Mouse (Mus musculus) hindbrain, embryonic 10.5 days (tissue): ENCODE data around the gene Xrcc6. TPM values are rescaled to one million over a fixed set of nuclear protein-coding genes. Genes with fewer than 3 reads are reported as not detected.

Source experiments
- DNase-seq: peaks from one replicate; pipeline ENCODE4 v3.0.0-alpha.2; 2017; ENCODE audit warnings: low spot score
- H3K27ac ChIP-seq: fragments of 300-500 bp; sonication (generic); 2 replicates; pipeline ENCODE4 v1.5.1; 2016; ENCODE audit warnings: mild to moderate bottlenecking, moderate library complexity
- H3K27me3 ChIP-seq: fragments of 300-500 bp; sonication (generic); 2 replicates; pipeline ENCODE4 v1.6.1; 2016; ENCODE audit warnings: mild to moderate bottlenecking; ENCODE audit not compliant: poor library complexity, insufficient read depth, severe bottlenecking
- H3K36me3 ChIP-seq: fragments of 300-500 bp; sonication (generic); 2 replicates; pipeline ENCODE4 v1.6.1; 2016; ENCODE audit warnings: mild to moderate bottlenecking, moderate library complexity
- H3K4me1 ChIP-seq: fragments of 300-500 bp; sonication (generic); replicated peaks from 2 replicates; pipeline ENCODE4 v1.6.1; 2016; ENCODE audit warnings: mild to moderate bottlenecking
- H3K4me3 ChIP-seq: fragments of 300-500 bp; sonication (generic); 2 replicates; pipeline ENCODE4 v1.5.1; 2016; ENCODE audit warnings: mild to moderate bottlenecking, moderate library complexity
- H3K9me3 ChIP-seq: fragments of 300-500 bp; sonication (generic); 2 replicates; pipeline ENCODE4 v1.6.1; 2016; ENCODE audit warnings: mild to moderate bottlenecking, moderate library complexity
- WGBS: fragments of 180-500 bp; shearing (Covaris S2); methylation state at CpG from one replicate; pipeline ENCODE4 v1.1.7; 2016; 5-methylcytosine and 5-hydroxymethylcytosine counted together
- polyA plus RNA-seq: library from polyadenylated mRNA; unstranded; fragments of >200 nt; fragmentation: Nextera tagmentation; extraction: Ambion mirVana; gene quantifications from 2 replicates; pipeline ENCODE4 v1.2.1, GENCODE M21; 2016

The Xrcc6 gene
- polyA plus RNA-seq, 1 experiment from 2014 or later = 62.1 TPM

DNA sequence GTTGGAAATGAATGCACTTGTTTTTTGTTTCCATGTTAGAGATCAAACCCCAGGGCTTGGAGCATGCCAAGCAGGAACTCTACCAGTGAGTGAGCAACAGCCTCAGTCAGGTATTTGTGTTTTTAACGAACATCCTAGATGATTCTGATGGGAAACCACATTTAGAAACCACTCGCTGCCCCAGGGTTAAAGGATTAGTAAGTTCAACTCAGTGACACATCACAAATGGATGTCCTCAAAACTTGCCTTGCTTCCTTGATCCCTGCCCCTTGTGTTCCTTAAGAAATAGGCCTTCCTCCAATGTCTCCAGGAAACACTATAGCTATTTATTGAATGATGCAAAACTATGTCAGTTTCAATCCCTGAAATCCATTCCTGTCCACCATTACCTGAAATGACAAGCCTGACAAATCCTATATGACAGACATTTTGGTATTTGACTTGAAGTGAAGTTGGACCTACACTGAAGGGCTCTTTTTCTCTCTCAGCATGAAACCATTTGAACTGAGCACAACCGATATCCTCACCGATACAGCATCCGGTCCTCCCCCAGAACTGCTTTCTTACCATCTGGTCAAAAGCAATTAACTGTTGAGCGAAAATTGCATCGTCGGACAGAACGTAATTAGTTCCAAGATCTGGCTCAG lies 27.2 kb downstream of the Xrcc6 start:
- WGBS = 21% methylated on average over 9 of the region's 9 CpGs
- Histone ChIP-seq H3K9me3 (no peaks in the 10 kb centered on the region), H3K27me3 (no peaks in the 10 kb centered on the region), H3K36me3 (peaks cover 19% of the 10 kb centered on the region), H3K4me3 (peak overlapping the region; percentile 97), H3K4me1 (peaks cover 25% of the 10 kb centered on the region), H3K27ac (no peak overlapping the region; the same call in 1 of the 2 replicates)
- no peak for DNase-seq

DNA sequence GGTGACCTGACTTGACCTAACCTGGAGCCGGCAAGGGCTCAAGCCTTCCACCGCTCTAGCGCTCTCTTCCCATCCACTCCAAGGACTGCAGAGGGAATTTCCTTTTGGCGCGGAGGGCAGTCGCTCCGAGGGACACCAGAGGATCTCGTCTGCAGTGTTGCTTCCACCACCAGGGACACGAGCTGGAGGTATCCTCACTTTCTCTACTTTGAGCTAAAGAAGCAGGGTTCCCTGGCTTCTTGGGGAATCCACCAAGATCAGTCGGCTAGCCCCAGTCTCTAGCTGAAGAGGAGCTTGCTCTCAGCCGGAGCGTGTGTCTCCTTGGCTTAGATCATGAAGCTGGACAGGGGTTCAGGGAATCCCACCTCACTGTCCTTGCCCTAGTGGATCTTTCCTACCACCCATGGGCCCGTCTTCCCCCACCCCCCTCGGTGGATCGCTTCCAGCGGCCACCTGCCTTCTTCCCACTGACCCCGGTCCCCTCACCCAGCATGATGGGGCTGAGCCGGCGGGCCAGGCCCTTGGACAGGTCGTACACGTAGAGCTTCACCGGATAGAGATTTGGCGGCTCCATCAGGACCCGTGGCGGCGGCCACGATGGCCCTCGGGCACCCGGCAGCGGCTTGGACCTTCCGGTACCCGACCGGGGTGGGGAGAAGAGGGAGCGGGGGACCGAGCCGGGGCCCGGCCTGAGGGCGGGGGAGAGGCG lies 27.9 kb downstream of the Xrcc6 start:
- H3K27me3 ChIP-seq = no peaks in the 10 kb centered on the region
- under 1% methylated on average over 39 of the region's 39 CpGs for WGBS
- H3K4me3 ChIP-seq = peak overlapping the region; percentile 97
- H3K27ac ChIP-seq = peak overlapping the region; percentile 90
- peaks cover 25% of the 10 kb centered on the region for H3K4me1 ChIP-seq
- H3K9me3 ChIP-seq = no peaks in the 10 kb centered on the region
- no peak for DNase-seq
- peaks cover 25% of the 10 kb centered on the region for H3K36me3 ChIP-seq

DNA sequence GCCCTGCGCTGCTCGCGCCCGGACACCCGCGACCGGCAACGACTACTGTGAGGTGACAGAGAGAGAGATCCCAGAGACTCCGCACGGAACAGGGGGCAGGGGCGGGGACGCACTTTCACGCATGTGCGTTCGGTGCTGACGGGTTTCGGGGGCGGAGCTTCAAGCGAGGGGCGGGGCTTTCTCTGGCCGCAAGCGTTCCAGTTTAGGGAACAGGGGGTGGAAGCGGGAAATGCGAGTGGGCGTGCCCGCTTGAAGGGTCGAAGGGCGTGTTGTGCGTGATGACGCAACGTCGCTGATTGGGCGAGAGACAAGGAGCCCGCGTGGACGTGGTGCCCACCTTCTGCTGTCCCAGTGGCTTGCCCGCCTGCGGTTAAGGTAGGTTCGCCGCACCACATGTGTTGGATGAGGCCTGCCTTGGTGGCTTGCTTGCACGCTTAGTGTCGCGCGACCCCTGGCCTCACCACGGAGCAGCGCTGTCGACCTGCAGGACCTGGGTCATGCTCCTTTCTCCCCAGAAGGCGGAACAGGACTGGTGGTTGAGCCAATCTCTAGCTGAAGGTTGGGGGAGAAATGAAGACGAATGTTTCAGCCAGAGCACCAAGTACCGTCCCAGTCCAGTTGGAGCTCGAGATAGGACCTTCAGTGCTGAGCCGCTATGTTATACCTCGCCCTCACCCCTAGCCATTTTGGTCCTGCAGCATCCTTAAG lies 28.6 kb downstream of the Xrcc6 start:
- Histone ChIP-seq H3K9me3 (no peaks in the 10 kb centered on the region), H3K4me3 (peak overlapping the region; percentile 97), H3K27ac (peak overlapping the region; percentile 90), H3K4me1 (peaks cover 25% of the 10 kb centered on the region), H3K27me3 (no peaks in the 10 kb centered on the region), H3K36me3 (peaks cover 32% of the 10 kb centered on the region)
- peak; percentile 99 for DNase-seq
- under 1% methylated on average over 53 of the region's 53 CpGs for WGBS

DNA sequence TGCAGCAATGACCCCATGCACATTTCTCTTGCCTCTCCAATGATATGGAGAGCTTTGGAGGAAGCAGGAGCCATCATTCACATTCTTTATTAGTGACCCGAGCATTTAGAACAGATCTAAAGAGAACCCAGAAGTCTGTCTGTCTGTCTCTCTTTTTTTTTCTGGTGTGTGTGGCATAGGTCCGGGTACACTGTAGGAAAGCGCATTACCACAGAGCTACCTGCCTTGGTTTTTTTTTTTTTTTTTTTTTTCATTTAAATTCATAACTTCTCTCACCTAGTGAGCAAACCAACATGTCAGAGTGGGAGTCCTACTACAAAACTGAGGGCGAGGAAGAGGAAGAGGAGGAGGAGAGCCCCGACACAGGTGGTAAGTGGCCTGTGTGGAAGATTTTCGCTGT lies 29.2 kb downstream of the Xrcc6 start:
- no peak for DNase-seq
- H3K4me3 ChIP-seq = peak overlapping the region; percentile 97
- no peaks in the 10 kb centered on the region for H3K27me3 ChIP-seq
- peaks cover 25% of the 10 kb centered on the region for H3K4me1 ChIP-seq
- WGBS = 30% methylated on average over 6 of the region's 6 CpGs
- no peaks in the 10 kb centered on the region for H3K9me3 ChIP-seq
- H3K27ac ChIP-seq = peak overlapping the region; percentile 90
- peaks cover 37% of the 10 kb centered on the region for H3K36me3 ChIP-seq

DNA sequence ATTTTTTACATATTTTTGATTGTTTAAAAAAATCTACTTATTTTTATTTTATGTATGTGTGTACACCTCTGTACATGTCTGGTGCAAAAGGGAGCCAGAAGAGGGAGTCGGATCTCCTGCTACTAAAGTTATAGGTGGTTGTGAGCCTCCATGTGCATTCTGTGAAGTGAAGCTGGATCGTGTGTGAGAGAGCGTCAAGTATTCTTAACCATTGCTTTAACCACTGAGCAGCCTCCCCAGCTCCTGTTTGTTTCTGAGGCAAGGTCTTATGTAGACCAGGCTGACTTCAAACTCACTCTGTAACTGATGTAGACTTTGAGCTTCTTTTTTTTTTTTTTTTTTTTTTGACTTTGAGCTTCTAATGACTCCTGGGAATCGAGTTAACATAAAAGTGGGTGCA lies 29.8 kb downstream of the Xrcc6 start:
- 86% methylated on average over 4 of the region's 4 CpGs for WGBS
- no peaks in the 10 kb centered on the region for H3K27me3 ChIP-seq
- no peak overlapping the region for H3K27ac ChIP-seq
- H3K4me1 ChIP-seq = peaks cover 25% of the 10 kb centered on the region
- no peaks in the 10 kb centered on the region for H3K9me3 ChIP-seq
- H3K36me3 ChIP-seq = peaks cover 40% of the 10 kb centered on the region
- no peak overlapping the region for H3K4me3 ChIP-seq
- DNase-seq = no peak

DNA sequence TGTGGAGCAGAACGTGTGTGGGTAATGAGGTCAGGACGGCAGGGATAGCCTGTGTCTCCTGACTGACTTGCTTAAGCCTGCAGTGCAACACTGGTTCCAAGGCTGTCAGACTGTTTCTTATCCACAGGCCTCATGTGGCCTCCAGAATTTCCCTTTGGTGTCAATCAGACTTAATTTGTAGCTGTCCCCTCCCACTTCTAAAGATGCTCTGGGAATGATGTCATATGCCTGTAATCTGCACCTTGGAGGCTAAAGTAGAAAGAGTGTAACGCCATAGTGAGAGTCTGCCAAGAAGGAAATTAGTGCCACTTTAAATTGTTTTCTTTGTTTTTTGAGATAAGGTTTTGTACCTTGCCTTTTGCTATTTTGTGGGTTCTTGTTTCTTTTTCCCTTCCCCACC lies 31.7 kb downstream of the Xrcc6 start:
- WGBS = 90% methylated on average over 3 of the region's 3 CpGs
- no peak overlapping the region for H3K4me3 ChIP-seq
- peaks cover 21% of the 10 kb centered on the region for H3K4me1 ChIP-seq
- no peaks in the 10 kb centered on the region for H3K9me3 ChIP-seq
- no peak for DNase-seq
- no peak overlapping the region for H3K27ac ChIP-seq
- peaks cover 58% of the 10 kb centered on the region for H3K36me3 ChIP-seq
- no peaks in the 10 kb centered on the region for H3K27me3 ChIP-seq

DNA sequence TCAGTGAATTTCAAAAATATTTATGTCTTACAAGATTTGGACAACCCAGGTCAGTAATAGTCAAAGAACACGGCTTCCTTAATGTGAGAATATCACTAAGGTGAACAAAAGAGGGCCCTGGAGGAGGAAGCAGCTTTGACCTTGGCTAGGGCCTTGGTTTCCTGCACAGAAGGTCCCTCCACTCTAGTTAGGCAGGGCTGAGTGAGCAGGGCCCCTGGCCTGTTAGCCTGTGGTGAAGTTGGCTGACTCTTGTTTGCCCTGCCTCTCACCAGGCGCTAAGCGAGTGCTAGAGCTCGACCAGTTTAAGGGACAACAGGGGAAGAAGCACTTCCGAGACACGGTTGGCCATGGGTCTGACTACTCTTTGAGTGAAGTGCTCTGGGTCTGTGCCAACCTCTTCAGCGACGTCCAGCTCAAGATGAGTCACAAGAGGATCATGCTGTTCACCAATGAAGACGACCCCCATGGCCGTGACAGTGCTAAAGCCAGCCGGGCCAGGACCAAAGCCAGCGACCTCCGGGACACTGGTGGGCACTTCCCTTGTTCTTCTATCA lies 35.0 kb downstream of the Xrcc6 start:
- no peak overlapping the region for H3K27ac ChIP-seq
- no peaks in the 10 kb centered on the region; the same call in 1 of the 2 replicates for H3K9me3 ChIP-seq
- DNase-seq = no peak
- H3K27me3 ChIP-seq = no peaks in the 10 kb centered on the region
- WGBS = 92% methylated on average over 13 of the region's 13 CpGs
- H3K36me3 ChIP-seq = peaks cover 91% of the 10 kb centered on the region
- H3K4me1 ChIP-seq = no peaks in the 10 kb centered on the region; the same call in 1 of the 2 replicates
- H3K4me3 ChIP-seq = no peak overlapping the region

DNA sequence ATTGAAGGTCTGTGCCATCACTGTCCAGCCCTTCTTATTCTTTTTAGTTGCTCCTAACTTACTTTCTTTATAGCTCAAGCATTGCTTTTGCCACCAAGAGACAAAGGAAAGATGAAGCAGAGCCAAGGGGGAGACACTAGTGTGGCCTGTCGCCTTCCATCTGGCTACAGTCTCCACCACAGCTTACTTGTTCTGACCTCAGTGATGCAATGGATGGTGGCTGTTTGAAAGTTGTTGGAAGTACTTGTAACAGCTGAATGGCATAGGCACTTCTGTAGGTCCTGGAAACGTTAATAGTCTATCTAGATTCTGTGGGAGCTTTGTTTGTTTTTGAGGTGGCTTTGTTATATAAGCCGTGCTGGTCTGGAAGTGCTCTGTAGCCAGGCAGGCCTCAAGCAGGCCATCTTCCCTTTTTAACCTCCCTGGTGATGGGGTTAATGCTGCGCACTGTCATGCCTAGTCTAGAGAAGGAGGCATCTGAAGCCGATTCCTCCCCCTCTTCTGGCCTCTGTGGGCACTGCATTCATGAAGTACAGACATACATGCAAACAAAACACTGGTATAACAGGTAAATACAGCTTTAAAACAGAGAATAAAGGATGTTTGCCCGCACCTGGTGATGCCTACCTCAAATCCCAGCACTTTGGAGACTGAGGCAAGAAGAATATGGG lies 36.5 kb downstream of the Xrcc6 start:
- no peak overlapping the region for H3K27ac ChIP-seq
- H3K27me3 ChIP-seq = no peaks in the 10 kb centered on the region
- H3K4me1 ChIP-seq = no peaks in the 10 kb centered on the region
- WGBS = 91% methylated on average over 6 of the region's 6 CpGs
- H3K36me3 ChIP-seq = peaks cover 99% of the 10 kb centered on the region
- H3K9me3 ChIP-seq = no peaks in the 10 kb centered on the region; the same call in 1 of the 2 replicates
- DNase-seq = no peak
- no peak overlapping the region for H3K4me3 ChIP-seq

DNA sequence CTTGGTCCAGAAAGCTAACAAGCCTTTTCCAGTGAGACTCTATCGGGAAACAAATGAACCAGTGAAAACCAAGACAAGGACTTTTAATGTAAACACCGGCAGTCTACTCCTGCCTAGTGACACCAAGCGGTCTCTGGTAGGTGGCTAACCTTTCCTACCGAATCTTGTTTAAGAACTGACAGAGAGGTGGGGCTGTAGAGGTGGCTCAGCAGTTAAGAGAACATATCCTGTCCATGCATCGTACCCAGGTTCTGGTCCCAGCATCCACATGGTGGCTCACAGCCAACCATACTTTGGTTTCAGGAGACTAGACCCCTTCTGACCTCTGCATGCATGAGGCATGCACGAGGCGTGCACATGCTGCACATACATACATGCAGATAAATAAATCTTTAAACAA lies 39.6 kb downstream of the Xrcc6 start:
- no peak for DNase-seq
- Histone ChIP-seq H3K4me1 (no peaks in the 10 kb centered on the region), H3K9me3 (no peaks in the 10 kb centered on the region; the same call in 1 of the 2 replicates), H3K36me3 (peaks cover 100% of the 10 kb centered on the region), H3K27ac (no peak overlapping the region), H3K4me3 (no peak overlapping the region), H3K27me3 (no peaks in the 10 kb centered on the region)
- 93% methylated on average over 7 of the region's 7 CpGs for WGBS

DNA sequence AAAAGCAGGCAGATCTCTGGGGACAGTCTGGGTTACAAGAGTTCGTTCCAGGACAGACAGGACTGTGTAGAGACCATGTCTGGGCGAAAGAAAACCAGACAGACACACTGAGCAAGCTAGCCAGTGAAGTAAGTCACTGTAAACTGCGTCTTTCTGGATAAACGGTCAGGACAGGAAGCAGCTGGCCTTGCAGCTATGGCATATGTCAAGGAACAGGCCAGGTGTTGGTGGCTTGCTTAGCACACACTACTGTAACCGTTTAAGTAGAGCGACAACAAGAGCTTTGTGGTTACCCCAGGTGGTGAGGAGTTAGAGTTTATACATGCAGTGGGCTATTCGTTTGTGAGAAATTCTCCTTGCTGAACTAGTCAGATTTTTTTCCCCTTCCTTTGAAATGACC lies 40.1 kb downstream of the Xrcc6 start:
- no peaks in the 10 kb centered on the region; the same call in 1 of the 2 replicates for H3K9me3 ChIP-seq
- no peak for DNase-seq
- H3K4me3 ChIP-seq = no peak overlapping the region
- H3K36me3 ChIP-seq = peaks cover 99% of the 10 kb centered on the region
- WGBS = 92% methylated on average over 7 of the region's 7 CpGs
- no peak overlapping the region for H3K27ac ChIP-seq
- no peaks in the 10 kb centered on the region for H3K4me1 ChIP-seq
- H3K27me3 ChIP-seq = no peaks in the 10 kb centered on the region

DNA sequence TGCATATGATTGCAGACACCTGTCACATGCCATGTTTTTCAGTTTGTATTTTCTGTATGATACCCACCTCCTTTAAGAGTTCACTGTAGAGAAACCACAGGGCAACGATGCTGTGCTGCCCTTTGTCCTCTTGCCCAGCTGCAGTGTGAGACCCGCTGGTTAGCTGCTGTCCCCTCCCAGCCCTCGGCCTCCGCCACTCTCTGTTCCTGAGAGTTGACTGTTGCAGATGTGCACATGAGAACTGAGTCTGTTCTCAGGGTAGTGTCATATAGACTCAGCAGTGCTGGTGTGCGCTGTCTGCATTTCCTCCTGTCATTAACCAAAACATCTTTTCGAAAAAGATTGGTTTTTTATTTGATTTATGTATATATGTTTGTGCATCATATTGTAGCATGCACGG lies 44.8 kb downstream of the Xrcc6 start:
- H3K27ac ChIP-seq = no peak overlapping the region
- no peak overlapping the region for H3K4me3 ChIP-seq
- no peaks in the 10 kb centered on the region for H3K9me3 ChIP-seq
- H3K4me1 ChIP-seq = no peaks in the 10 kb centered on the region
- H3K36me3 ChIP-seq = peaks cover 95% of the 10 kb centered on the region
- 90% methylated on average over 7 of the region's 7 CpGs for WGBS
- no peaks in the 10 kb centered on the region for H3K27me3 ChIP-seq
- DNase-seq = no peak

DNA sequence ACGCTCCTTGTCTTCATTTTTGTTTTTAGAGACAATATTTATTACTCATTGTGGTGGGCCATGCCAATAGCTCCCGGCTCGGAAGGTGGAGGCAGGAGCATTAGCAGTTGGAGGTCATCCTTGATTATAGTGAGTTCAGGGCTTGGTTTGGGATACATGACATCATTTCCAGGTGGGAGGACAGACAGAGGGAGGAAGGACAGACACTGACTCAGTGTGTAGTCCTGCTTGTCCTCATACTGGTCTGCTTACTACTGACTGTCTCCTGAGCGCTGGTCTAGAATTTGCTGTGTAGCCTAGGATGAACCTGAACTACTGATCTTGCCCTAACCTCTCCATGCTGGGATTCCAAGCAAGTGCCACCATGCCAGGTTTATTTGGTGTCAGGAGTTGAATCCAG lies 46.1 kb downstream of the Xrcc6 start, which contains the start of gene Desi1:
Gene Desi1 (minus strand): TSS at position 101 of the 400 bp plus-strand sequence.
- no peaks in the 10 kb centered on the region for H3K9me3 ChIP-seq
- DNase-seq = no peak
- no peak within 1 kb of the TSS for H3K4me3 ChIP-seq
- H3K27ac ChIP-seq = no peak within 1 kb of the TSS
- H3K36me3 ChIP-seq = peaks cover 95% of the 10 kb centered on the region
- WGBS = 94% methylated on average over 4 of the region's 4 CpGs
- H3K27me3 ChIP-seq = no peaks in the 10 kb centered on the region
- no peaks in the 10 kb centered on the region for H3K4me1 ChIP-seq
